Mouse (Mus musculus) hindbrain, embryonic 14.5 days (tissue): ENCODE measurements at regions not wholly inside any gene's neighbourhood (a gene's known extent, or its start where the extent isn't known, plus 50 kb on each side); places are given as distances from the start of the nearest gene placed in this dataset.

Source experiments
- ATAC-seq: fragments of 200-750 bp; cut with Nextera tagmentation; 2 replicates; pipeline ENCODE4 v1.8.0; 2017; ENCODE audit warnings: moderate number of reproducible peaks, mild to moderate bottlenecking, moderate TSS enrichment, moderate library complexity; ENCODE audit not compliant: low FRiP score
- DNase-seq: peaks from one replicate; pipeline ENCODE4 v3.0.0-alpha.2; 2015; ENCODE audit warnings: low spot score
- H3K27ac ChIP-seq: fragments of 300-500 bp; sonication (generic); 2 replicates; pipeline ENCODE4 v1.5.1; 2014; ENCODE audit warnings: mild to moderate bottlenecking, moderate library complexity
- H3K27me3 ChIP-seq: fragments of 300-500 bp; sonication (generic); 2 replicates; pipeline ENCODE4 v1.6.1; 2014; ENCODE audit warnings: mild to moderate bottlenecking, low read length, mixed read lengths; ENCODE audit not compliant: control insufficient read depth, insufficient read depth
- H3K36me3 ChIP-seq: fragments of 300-500 bp; sonication (generic); replicated peaks from 2 replicates; pipeline ENCODE4 v1.6.1; 2014; ENCODE audit not compliant: control insufficient read depth, insufficient read depth
- H3K4me1 ChIP-seq: fragments of 300-500 bp; sonication (generic); replicated peaks from 2 replicates; pipeline ENCODE4 v1.6.1; 2014; ENCODE audit warnings: antibody characterized with exemption, low read length, mixed read lengths; ENCODE audit not compliant: control insufficient read depth, insufficient read depth
- H3K4me2 ChIP-seq: fragments of 300-500 bp; sonication (generic); replicated peaks from 2 replicates; pipeline ENCODE4 v1.6.1; 2014; ENCODE audit warnings: mild to moderate bottlenecking, moderate library complexity
- H3K4me3 ChIP-seq: fragments of 300-500 bp; sonication (generic); replicated peaks from 2 replicates; pipeline ENCODE4 v1.5.1; 2014; ENCODE audit warnings: mild to moderate bottlenecking, low read length
- H3K9ac ChIP-seq: fragments of 300-500 bp; sonication (generic); 2 replicates; pipeline ENCODE4 v1.6.1; 2014
- H3K9me3 ChIP-seq: fragments of 300-500 bp; sonication (generic); 2 replicates; pipeline ENCODE4 v1.6.1; 2016; ENCODE audit warnings: low read length; ENCODE audit not compliant: control insufficient read depth
- WGBS: fragments of 180-500 bp; shearing (Covaris S2); extraction: QIAGEN DNeasy Blood & Tissue Kit; methylation state at CpG from one replicate; pipeline ENCODE4 v1.1.7; 2014; 5-methylcytosine and 5-hydroxymethylcytosine counted together

- H3K27ac ChIP-seq: no peak overlapping the region
- no peak for DNase-seq
- no peak overlapping the region for H3K4me3 ChIP-seq
- no peaks in the 10 kb centered on the region for H3K4me1 ChIP-seq
- no peak overlapping the region for H3K9ac ChIP-seq
- H3K9me3 ChIP-seq: no peaks in the 10 kb centered on the region
- H3K36me3 ChIP-seq: no peaks in the 10 kb centered on the region
- WGBS: 45% methylated on average over 3 of the region's 3 CpGs
- H3K4me2 ChIP-seq: no peak overlapping the region
- ATAC-seq: no peak
- no peaks in the 10 kb centered on the region for H3K27me3 ChIP-seq
These were observed 249.3 kb upstream of the Thrb start for GRCm38 (mm10) chr14:17410752-17411151.

- Histone ChIP-seq H3K9ac (no peak overlapping the region), H3K27me3 (no peaks in the 10 kb centered on the region), H3K27ac (no peak overlapping the region), H3K4me2 (no peak overlapping the region), H3K4me1 (no peaks in the 10 kb centered on the region), H3K4me3 (no peak overlapping the region), H3K36me3 (no peaks in the 10 kb centered on the region), H3K9me3 (no peaks in the 10 kb centered on the region)
- WGBS: 55% methylated on average over 1 of the region's 1 CpGs
- ATAC-seq (no peak), DNase-seq (no peak)
These were observed 248.8 kb upstream of the Thrb start for GRCm38 (mm10) chr14:17411299-17411698.

DNA sequence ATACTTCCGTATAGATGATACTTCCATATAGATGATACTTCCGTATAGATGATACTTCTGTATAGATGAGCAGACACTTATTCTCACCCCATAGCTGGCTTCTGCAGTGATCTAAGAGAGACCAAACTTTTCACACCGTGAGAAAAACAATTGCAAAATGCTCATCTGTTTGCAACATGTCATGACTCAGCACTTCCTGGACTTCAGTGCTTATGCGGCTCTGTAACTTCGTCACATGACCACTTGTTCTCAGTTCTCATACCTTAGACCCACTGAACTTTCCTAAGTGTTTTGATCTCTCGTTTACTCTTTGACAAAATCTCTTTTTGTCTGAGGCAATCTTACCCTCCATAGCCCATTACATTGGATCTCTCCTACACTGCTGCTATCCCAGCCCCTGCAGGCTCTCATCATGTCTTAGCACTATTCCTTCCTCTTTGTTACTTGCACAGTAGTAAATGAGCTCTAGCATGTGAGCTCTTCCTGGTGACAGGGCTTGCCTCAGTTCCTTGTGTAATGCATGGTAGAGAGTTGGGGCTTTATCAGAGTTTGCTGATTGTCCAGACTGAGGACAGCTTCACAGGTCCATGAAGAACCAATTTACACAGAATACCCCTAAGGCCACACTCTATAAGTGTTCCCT is 245.7 kb upstream of the Thrb start:
- 89% methylated on average over 6 of the region's 6 CpGs for WGBS
- Histone ChIP-seq H3K4me1 (no peaks in the 10 kb centered on the region), H3K9me3 (no peaks in the 10 kb centered on the region), H3K4me2 (no peak overlapping the region), H3K27ac (no peak overlapping the region), H3K9ac (no peak overlapping the region), H3K36me3 (no peaks in the 10 kb centered on the region), H3K4me3 (no peak overlapping the region), H3K27me3 (no peaks in the 10 kb centered on the region)
- ATAC-seq (no peak), DNase-seq (no peak)

- ATAC-seq (no peak), DNase-seq (no peak)
- Histone ChIP-seq H3K4me2 (no peak overlapping the region), H3K36me3 (no peaks in the 10 kb centered on the region), H3K9ac (no peak overlapping the region), H3K4me1 (no peaks in the 10 kb centered on the region), H3K27ac (no peak overlapping the region), H3K9me3 (no peaks in the 10 kb centered on the region), H3K4me3 (no peak overlapping the region), H3K27me3 (no peaks in the 10 kb centered on the region)
- 100% methylated on average over 1 of the region's 1 CpGs for WGBS
These were observed 232.3 kb upstream of the Thrb start for GRCm38 (mm10) chr14:17427751-17428150.

DNA sequence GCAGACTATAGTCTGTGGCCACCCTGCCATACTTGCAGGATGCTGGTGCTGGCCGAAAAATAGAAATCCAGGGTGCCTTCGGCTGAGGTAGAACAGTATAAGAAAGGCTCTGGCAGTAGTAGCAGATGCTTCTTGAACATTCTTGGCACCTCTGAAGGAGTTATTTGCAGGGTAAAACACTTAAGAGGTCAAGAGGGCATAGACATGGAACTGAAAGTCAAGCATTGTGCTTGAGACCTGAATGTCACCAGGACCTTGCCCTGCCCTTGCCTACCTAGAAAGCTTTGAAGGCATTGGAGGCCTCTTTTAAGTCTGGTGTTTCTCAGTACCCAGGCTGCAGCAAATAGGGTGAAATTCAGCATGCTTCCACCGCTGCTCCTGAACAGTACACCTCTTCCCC is 230.9 kb upstream of the Thrb start:
- Histone ChIP-seq H3K27me3 (no peaks in the 10 kb centered on the region), H3K4me3 (no peak overlapping the region), H3K9me3 (no peaks in the 10 kb centered on the region), H3K36me3 (no peaks in the 10 kb centered on the region), H3K9ac (no peak overlapping the region), H3K27ac (no peak overlapping the region), H3K4me2 (no peak overlapping the region), H3K4me1 (no peaks in the 10 kb centered on the region)
- DNase-seq (no peak), ATAC-seq (no peak)
- WGBS: 83% methylated on average over 3 of the region's 3 CpGs

GRCm38 (mm10) chr14:17433346-17433745 is 226.7 kb upstream of the Thrb start:
- no peaks in the 10 kb centered on the region for H3K9me3 ChIP-seq
- no peak for DNase-seq
- H3K9ac ChIP-seq: no peak overlapping the region
- H3K4me3 ChIP-seq: no peak overlapping the region
- no peak for ATAC-seq
- H3K4me2 ChIP-seq: no peak overlapping the region
- H3K27me3 ChIP-seq: no peaks in the 10 kb centered on the region
- H3K4me1 ChIP-seq: no peaks in the 10 kb centered on the region
- no peak overlapping the region for H3K27ac ChIP-seq
- 75% methylated on average over 1 of the region's 1 CpGs for WGBS
- H3K36me3 ChIP-seq: no peaks in the 10 kb centered on the region

DNA sequence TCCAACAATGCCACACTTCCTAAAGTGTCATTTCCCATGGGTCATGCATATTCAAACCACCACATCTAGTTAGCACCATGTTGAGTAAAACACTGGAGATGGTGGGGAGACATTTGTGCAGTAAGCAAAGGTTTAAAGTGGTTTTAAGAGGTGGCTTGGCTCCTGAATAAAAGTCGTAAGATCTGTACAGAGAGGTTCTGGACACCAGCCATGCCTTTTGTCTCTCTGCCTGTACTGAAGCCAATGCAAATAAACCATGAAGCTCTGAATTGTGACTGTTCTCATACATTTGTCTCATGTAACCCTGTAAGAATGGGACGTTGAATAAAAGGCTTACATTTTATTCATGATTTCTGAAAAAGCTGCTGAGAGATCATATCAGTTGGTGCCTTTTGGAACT is 202.1 kb upstream of the Thrb start:
- Histone ChIP-seq H3K9ac (no peak overlapping the region), H3K27me3 (no peaks in the 10 kb centered on the region), H3K36me3 (no peaks in the 10 kb centered on the region), H3K27ac (no peak overlapping the region), H3K9me3 (no peaks in the 10 kb centered on the region), H3K4me1 (no peaks in the 10 kb centered on the region), H3K4me3 (no peak overlapping the region), H3K4me2 (no peak overlapping the region)
- WGBS: 60% methylated on average over 2 of the region's 2 CpGs
- DNase-seq (no peak), ATAC-seq (no peak)

GRCm38 (mm10) chr14:17478963-17479362 is 181.1 kb upstream of the Thrb start:
- Histone ChIP-seq H3K4me3 (no peak overlapping the region), H3K4me1 (no peaks in the 10 kb centered on the region), H3K27ac (no peak overlapping the region), H3K9me3 (no peaks in the 10 kb centered on the region), H3K27me3 (no peaks in the 10 kb centered on the region), H3K9ac (no peak overlapping the region), H3K36me3 (no peaks in the 10 kb centered on the region), H3K4me2 (no peak overlapping the region)
- 90% methylated on average over 1 of the region's 1 CpGs for WGBS
- no peak for DNase-seq
- no peak for ATAC-seq

DNA sequence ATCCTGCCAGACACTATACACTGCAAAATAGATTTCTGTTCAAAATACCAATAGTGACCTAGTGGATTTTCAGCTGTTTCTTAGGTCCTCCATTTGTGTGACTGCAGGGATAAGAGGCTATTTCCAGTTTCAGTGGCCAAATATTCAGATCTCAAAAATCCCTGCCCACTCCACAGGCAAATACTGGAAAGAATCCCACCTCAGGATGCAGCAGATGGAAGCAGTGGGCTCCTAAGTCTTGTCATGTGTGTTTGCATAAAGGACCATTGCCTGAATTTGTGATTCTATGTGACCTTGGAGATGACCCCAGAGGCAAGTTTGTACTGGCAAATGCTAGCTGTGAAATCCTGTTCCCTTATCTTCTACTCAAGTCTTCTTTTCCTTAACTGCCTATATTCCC is 175.2 kb upstream of the Thrb start:
- H3K4me1 ChIP-seq: no peaks in the 10 kb centered on the region
- no peak overlapping the region for H3K9ac ChIP-seq
- no peaks in the 10 kb centered on the region for H3K27me3 ChIP-seq
- no peak overlapping the region for H3K4me3 ChIP-seq
- no peak for ATAC-seq
- H3K27ac ChIP-seq: no peak overlapping the region
- no peaks in the 10 kb centered on the region for H3K36me3 ChIP-seq
- H3K4me2 ChIP-seq: no peak overlapping the region
- H3K9me3 ChIP-seq: no peaks in the 10 kb centered on the region
- no peak for DNase-seq

DNA sequence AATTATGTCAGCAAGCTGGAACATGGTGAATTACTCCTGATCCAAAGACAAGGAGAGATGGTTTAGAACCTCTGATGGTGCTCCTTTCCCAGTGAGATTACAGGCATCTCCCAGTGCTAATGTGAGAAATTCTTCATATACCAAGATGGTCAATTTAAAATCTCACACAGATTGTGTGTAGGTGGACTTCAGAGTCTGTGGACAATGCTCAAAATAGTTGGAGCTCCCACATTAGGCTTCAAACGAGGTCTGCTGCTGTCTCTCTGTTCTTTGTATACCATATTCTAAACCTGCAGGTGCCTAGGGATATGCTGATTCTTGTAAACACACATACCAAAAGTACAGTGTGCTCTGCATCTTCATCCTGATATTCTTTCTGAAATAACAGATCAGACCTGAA is 146.3 kb upstream of the Thrb start:
- H3K4me2 ChIP-seq: no peak overlapping the region
- H3K9ac ChIP-seq: no peak overlapping the region
- H3K4me1 ChIP-seq: no peaks in the 10 kb centered on the region
- no peaks in the 10 kb centered on the region for H3K27me3 ChIP-seq
- 55% methylated on average over 1 of the region's 1 CpGs for WGBS
- no peak overlapping the region for H3K4me3 ChIP-seq
- no peaks in the 10 kb centered on the region for H3K36me3 ChIP-seq
- DNase-seq (no peak), ATAC-seq (no peak)
- H3K9me3 ChIP-seq: no peaks in the 10 kb centered on the region
- H3K27ac ChIP-seq: no peak overlapping the region
